Mouse (Mus musculus): Measurements from ENCODE around the gene Hoxd9. TPM values are rescaled to one million over a fixed set of nuclear protein-coding genes. Genes with fewer than 3 reads are reported as not detected.
A peak's percentile ranks its signal among the peaks of the same experiment; 100 is the strongest.

The Hoxd9 gene
- polyA plus RNA-seq (2015; fragmentation: Nextera tagmentation; extraction: Ambion mirVana), result not detected in 2 replicates

GRCm38 (mm10) chr2:74697567-74698121 lies at the start of gene Hoxd9:
TSS of gene Hoxd9 (plus strand) at chr2:74697727.
- H3K4me2 ChIP-seq, result peak within 1 kb of the TSS; percentile 70
- H3K36me3 ChIP-seq, result no peaks in the 10 kb centered on the region
- peak within 1 kb of the TSS; percentile 47 for H3K4me3 ChIP-seq
- ATAC-seq (ENCODE audit: extremely low read depth, insufficient number of reproducible peaks, low FRiP score, low TSS enrichment), result no peak
- H3K9ac ChIP-seq, result peak within 1 kb of the TSS; percentile 58; the same call in 1 of the 2 replicates
- H3K9me3 ChIP-seq, result no peaks in the 10 kb centered on the region
- WGBS, result 2% methylated on average over 43 of the region's 43 CpGs
- peaks cover 14% of the 10 kb centered on the region for H3K4me1 ChIP-seq
- peaks cover 100% of the 10 kb centered on the region for H3K27me3 ChIP-seq (replicated peaks)
- no peak within 1 kb of the TSS for H3K27ac ChIP-seq (replicated peaks)

- Histone ChIP-seq H3K27ac (replicated peaks) (no peak overlapping the region), H3K9me3 (no peaks in the 10 kb centered on the region), H3K4me2 (no peak overlapping the region), H3K9ac (no peak overlapping the region), H3K36me3 (no peaks in the 10 kb centered on the region), H3K27me3 (replicated peaks) (peaks cover 91% of the 10 kb centered on the region), H3K4me1 (peaks cover 14% of the 10 kb centered on the region), H3K4me3 (no peak overlapping the region)
- ATAC-seq (ENCODE audit: extremely low read depth, insufficient number of reproducible peaks, low FRiP score, low TSS enrichment), result no peak
- WGBS, result 39% methylated on average over 2 of the region's 2 CpGs
These were observed 44.6 kb upstream of the Hoxd9 start for GRCm38 (mm10) chr2:74652996-74653340.

- no peak overlapping the region for H3K9ac ChIP-seq
- H3K27ac ChIP-seq (replicated peaks), result no peak overlapping the region
- H3K4me3 ChIP-seq, result no peak overlapping the region
- H3K4me2 ChIP-seq, result no peak overlapping the region
- no peak for ATAC-seq (ENCODE audit: extremely low read depth, insufficient number of reproducible peaks, low FRiP score, low TSS enrichment)
- peaks cover 14% of the 10 kb centered on the region for H3K4me1 ChIP-seq
- H3K36me3 ChIP-seq, result no peaks in the 10 kb centered on the region
- H3K9me3 ChIP-seq, result no peaks in the 10 kb centered on the region
- H3K27me3 ChIP-seq (replicated peaks), result peaks cover 91% of the 10 kb centered on the region
- 13% methylated on average over 17 of the region's 17 CpGs for WGBS
These were observed 43.6 kb upstream of the Hoxd9 start for GRCm38 (mm10) chr2:74653781-74654535.

- Histone ChIP-seq H3K36me3 (no peaks in the 10 kb centered on the region), H3K9ac (no peak overlapping the region), H3K27me3 (replicated peaks) (peaks cover 91% of the 10 kb centered on the region), H3K27ac (replicated peaks) (no peak overlapping the region), H3K4me2 (0 out of 2 replicates have a peak overlapping the region, but pooled peaks have one; percentile 68), H3K4me1 (peaks cover 14% of the 10 kb centered on the region), H3K4me3 (peak overlapping the region; percentile 50), H3K9me3 (no peaks in the 10 kb centered on the region)
- ATAC-seq (ENCODE audit: extremely low read depth, insufficient number of reproducible peaks, low FRiP score, low TSS enrichment), result no peak
- WGBS, result 5% methylated on average over 20 of the region's 20 CpGs
These were observed 42.6 kb upstream of the Hoxd9 start for GRCm38 (mm10) chr2:74654743-74655419.

DNA sequence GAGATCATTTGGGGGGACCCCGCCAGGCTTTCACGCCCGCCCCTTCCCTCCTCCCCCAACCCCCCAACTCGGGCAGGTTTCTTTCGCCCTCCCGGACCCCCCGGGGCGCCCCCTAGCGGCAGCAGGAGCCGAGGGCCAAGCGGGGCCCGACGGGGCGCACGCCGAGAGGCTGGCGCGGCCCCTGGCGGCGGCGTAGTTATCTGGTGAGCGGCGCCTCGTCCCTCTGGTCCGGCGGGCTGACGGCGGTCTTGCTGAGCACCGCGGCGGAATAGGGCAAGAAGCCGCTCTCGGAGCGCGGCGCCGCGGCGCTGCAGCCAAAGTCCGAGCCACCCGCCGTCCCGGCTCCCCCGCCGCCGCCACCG lies 42.1 kb upstream of the Hoxd9 start:
- H3K4me1 ChIP-seq, result peaks cover 14% of the 10 kb centered on the region
- H3K36me3 ChIP-seq, result no peaks in the 10 kb centered on the region
- H3K27ac ChIP-seq (replicated peaks), result no peak overlapping the region
- H3K9me3 ChIP-seq, result no peaks in the 10 kb centered on the region
- H3K4me2 ChIP-seq, result peak overlapping the region; percentile 68
- 1% methylated on average over 42 of the region's 47 CpGs for WGBS
- no peak for ATAC-seq (ENCODE audit: extremely low read depth, insufficient number of reproducible peaks, low FRiP score, low TSS enrichment)
- H3K27me3 ChIP-seq (replicated peaks), result peaks cover 91% of the 10 kb centered on the region
- peak overlapping the region; percentile 37; the same call in 1 of the 2 replicates for H3K9ac ChIP-seq
- peak overlapping the region; percentile 50 for H3K4me3 ChIP-seq

GRCm38 (mm10) chr2:74655821-74656631 lies 41.5 kb upstream of the Hoxd9 start:
- H3K4me2 ChIP-seq, result peak overlapping the region; percentile 68
- no peak for ATAC-seq (ENCODE audit: extremely low read depth, insufficient number of reproducible peaks, low FRiP score, low TSS enrichment)
- H3K9ac ChIP-seq, result peak overlapping the region; percentile 37; the same call in 1 of the 2 replicates
- H3K9me3 ChIP-seq, result no peaks in the 10 kb centered on the region
- H3K27me3 ChIP-seq (replicated peaks), result peaks cover 91% of the 10 kb centered on the region
- H3K27ac ChIP-seq (replicated peaks), result no peak overlapping the region
- no peaks in the 10 kb centered on the region for H3K36me3 ChIP-seq
- H3K4me3 ChIP-seq, result peak overlapping the region; percentile 50
- H3K4me1 ChIP-seq, result peaks cover 14% of the 10 kb centered on the region
- under 1% methylated on average over 56 of the region's 69 CpGs for WGBS

GRCm38 (mm10) chr2:74656632-74657021 lies 40.9 kb upstream of the Hoxd9 start:
- Histone ChIP-seq H3K9me3 (no peaks in the 10 kb centered on the region), H3K36me3 (no peaks in the 10 kb centered on the region), H3K27me3 (replicated peaks) (peaks cover 91% of the 10 kb centered on the region), H3K27ac (replicated peaks) (no peak overlapping the region), H3K4me3 (no peak overlapping the region), H3K4me1 (peaks cover 16% of the 10 kb centered on the region), H3K9ac (no peak overlapping the region), H3K4me2 (no peak overlapping the region)
- WGBS, result 3% methylated on average over 4 of the region's 4 CpGs
- no peak for ATAC-seq (ENCODE audit: extremely low read depth, insufficient number of reproducible peaks, low FRiP score, low TSS enrichment)

- peak overlapping the region; percentile 21 for H3K4me2 ChIP-seq
- WGBS, result 3% methylated on average over 62 of the region's 62 CpGs
- peak overlapping the region; percentile 18; the same call in 1 of the 2 replicates for H3K4me3 ChIP-seq
These were observed 40.1 kb upstream of the Hoxd9 start for GRCm38 (mm10) chr2:74657251-74658023.

GRCm38 (mm10) chr2:74658024-74658666 lies 39.4 kb upstream of the Hoxd9 start:
- peak overlapping the region; percentile 21; the same call in 1 of the 2 replicates for H3K4me2 ChIP-seq
- no peaks in the 10 kb centered on the region for H3K9me3 ChIP-seq
- H3K4me3 ChIP-seq, result peak overlapping the region; percentile 18; the same call in 1 of the 2 replicates
- H3K9ac ChIP-seq, result no peak overlapping the region
- no peak overlapping the region for H3K27ac ChIP-seq (replicated peaks)
- H3K4me1 ChIP-seq, result peaks cover 18% of the 10 kb centered on the region
- ATAC-seq (ENCODE audit: extremely low read depth, insufficient number of reproducible peaks, low FRiP score, low TSS enrichment), result no peak
- H3K27me3 ChIP-seq (replicated peaks), result peaks cover 95% of the 10 kb centered on the region
- 2% methylated on average over 15 of the region's 15 CpGs for WGBS
- H3K36me3 ChIP-seq, result no peaks in the 10 kb centered on the region

More at GRCm38 (mm10) chr2:74657251-74658023, 40.1 kb upstream of the Hoxd9 start:
- Histone ChIP-seq H3K27ac (replicated peaks) (no peak overlapping the region), H3K27me3 (replicated peaks) (peaks cover 91% of the 10 kb centered on the region), H3K36me3 (no peaks in the 10 kb centered on the region), H3K4me1 (peaks cover 18% of the 10 kb centered on the region), H3K9ac (no peak overlapping the region), H3K9me3 (no peaks in the 10 kb centered on the region)
- no peak for ATAC-seq (ENCODE audit: extremely low read depth, insufficient number of reproducible peaks, low FRiP score, low TSS enrichment)
